Mouse (Mus musculus): ENCODE results near the gene Sort1. TPM values are rescaled to one million over a fixed set of nuclear protein-coding genes. Genes with fewer than 3 reads are reported as not detected.
A peak's percentile ranks its signal among the peaks of the same experiment; 100 is the strongest.

The Sort1 gene
- polyA plus RNA-seq, 1 experiment from 2014 or later: 11.7 TPM

- no peak for TF ChIP-seq CTCF (IDR thresholded peaks at IDR 0.05; ENCODE audit: low read depth)
- ATAC-seq (replicated peaks; ENCODE audit: low FRiP score, low read depth): no peak
- DNase-seq (ENCODE audit: low spot score): no peak
- Histone ChIP-seq H3K9ac (ENCODE audit: low read depth, low read length) (no peak overlapping the region), H3K36me3 (ENCODE audit: insufficient read depth, low read length) (no peaks in the 10 kb centered on the region), H3K4me3 (replicated peaks; ENCODE audit: low read depth, low read length) (no peak overlapping the region), H3K27ac (no peak overlapping the region), H3K4me1 (replicated peaks; ENCODE audit: insufficient read depth, low read length) (peaks cover 45% of the 10 kb centered on the region), H3K4me2 (ENCODE audit: low read length) (no peak overlapping the region), H3K27me3 (ENCODE audit: insufficient read depth, low read length) (no peaks in the 10 kb centered on the region), H3K9me3 (replicated peaks; ENCODE audit: low read length) (no peaks in the 10 kb centered on the region)
- WGBS: 68% methylated on average over 14 of the region's 14 CpGs
Observed at GRCm38 (mm10) chr3:108286671-108287439, 3.0 kb downstream of the Sort1 start.

- H3K4me3 ChIP-seq (replicated peaks; ENCODE audit: low read depth, low read length): no peak overlapping the region
- no peaks in the 10 kb centered on the region for H3K36me3 ChIP-seq (ENCODE audit: insufficient read depth, low read length)
- 0 out of 2 replicates have a peak overlapping the region, but pooled peaks have one; percentile 18 for H3K4me2 ChIP-seq (ENCODE audit: low read length)
- peaks cover 40% of the 10 kb centered on the region for H3K4me1 ChIP-seq (replicated peaks; ENCODE audit: insufficient read depth, low read length)
- no peak for TF ChIP-seq CTCF (IDR thresholded peaks at IDR 0.05; ENCODE audit: low read depth)
- peak overlapping the region; percentile 73 for H3K27ac ChIP-seq
- 27% methylated on average over 17 of the region's 17 CpGs for WGBS
- no peak for ATAC-seq (replicated peaks; ENCODE audit: low FRiP score, low read depth)
- no peaks in the 10 kb centered on the region for H3K27me3 ChIP-seq (ENCODE audit: insufficient read depth, low read length)
- H3K9me3 ChIP-seq (replicated peaks; ENCODE audit: low read length): no peaks in the 10 kb centered on the region
- DNase-seq (ENCODE audit: low spot score): peak; percentile 72
- peak overlapping the region; percentile 18; the same call in 1 of the 2 replicates for H3K9ac ChIP-seq (ENCODE audit: low read depth, low read length)
Observed at GRCm38 (mm10) chr3:108287811-108288805, 4.2 kb downstream of the Sort1 start.

GRCm38 (mm10) chr3:108289311-108290130, 5.6 kb downstream of the Sort1 start:
- Histone ChIP-seq H3K27ac (peak overlapping the region; percentile 73; the same call in 1 of the 2 replicates), H3K4me1 (replicated peaks; ENCODE audit: insufficient read depth, low read length) (peaks cover 42% of the 10 kb centered on the region), H3K9ac (ENCODE audit: low read depth, low read length) (no peak overlapping the region), H3K36me3 (ENCODE audit: insufficient read depth, low read length) (no peaks in the 10 kb centered on the region), H3K4me2 (ENCODE audit: low read length) (no peak overlapping the region), H3K4me3 (replicated peaks; ENCODE audit: low read depth, low read length) (no peak overlapping the region), H3K27me3 (ENCODE audit: insufficient read depth, low read length) (no peaks in the 10 kb centered on the region), H3K9me3 (replicated peaks; ENCODE audit: low read length) (no peaks in the 10 kb centered on the region)
- no peak for TF ChIP-seq CTCF (IDR thresholded peaks at IDR 0.05; ENCODE audit: low read depth)
- no peak for ATAC-seq (replicated peaks; ENCODE audit: low FRiP score, low read depth)
- DNase-seq (ENCODE audit: low spot score): no peak
- 72% methylated on average over 13 of the region's 13 CpGs for WGBS

GRCm38 (mm10) chr3:108291036-108291799, 7.3 kb downstream of the Sort1 start:
- Histone ChIP-seq H3K27me3 (ENCODE audit: insufficient read depth, low read length) (no peaks in the 10 kb centered on the region), H3K9me3 (replicated peaks; ENCODE audit: low read length) (no peaks in the 10 kb centered on the region), H3K36me3 (ENCODE audit: insufficient read depth, low read length) (no peaks in the 10 kb centered on the region), H3K4me2 (ENCODE audit: low read length) (no peak overlapping the region), H3K27ac (peak overlapping the region; percentile 27; the same call in 1 of the 2 replicates), H3K4me1 (replicated peaks; ENCODE audit: insufficient read depth, low read length) (peaks cover 41% of the 10 kb centered on the region), H3K4me3 (replicated peaks; ENCODE audit: low read depth, low read length) (no peak overlapping the region), H3K9ac (ENCODE audit: low read depth, low read length) (no peak overlapping the region)
- DNase-seq (ENCODE audit: low spot score): no peak
- ATAC-seq (replicated peaks; ENCODE audit: low FRiP score, low read depth): 0 out of 2 replicates have a peak, but pooled peaks have one; percentile 9
- WGBS: 69% methylated on average over 17 of the region's 17 CpGs
- TF ChIP-seq CTCF (IDR thresholded peaks at IDR 0.05; ENCODE audit: low read depth): no peak

- no peak overlapping the region for H3K9ac ChIP-seq (ENCODE audit: low read depth, low read length)
- WGBS: 38% methylated on average over 2 of the region's 2 CpGs
- H3K4me3 ChIP-seq (replicated peaks; ENCODE audit: low read depth, low read length): no peak overlapping the region
- H3K4me2 ChIP-seq (ENCODE audit: low read length): no peak overlapping the region
- peaks cover 28% of the 10 kb centered on the region for H3K4me1 ChIP-seq (replicated peaks; ENCODE audit: insufficient read depth, low read length)
- 0 out of 2 replicates have a peak overlapping the region, but pooled peaks have one; percentile 0 for H3K27ac ChIP-seq
- no peaks in the 10 kb centered on the region for H3K36me3 ChIP-seq (ENCODE audit: insufficient read depth, low read length)
- DNase-seq (ENCODE audit: low spot score) (no peak), ATAC-seq (replicated peaks; ENCODE audit: low FRiP score, low read depth) (no peak)
- no peaks in the 10 kb centered on the region for H3K9me3 ChIP-seq (replicated peaks; ENCODE audit: low read length)
- no peaks in the 10 kb centered on the region for H3K27me3 ChIP-seq (ENCODE audit: insufficient read depth, low read length)
- TF ChIP-seq CTCF (IDR thresholded peaks at IDR 0.05; ENCODE audit: low read depth): no peak
Observed at GRCm38 (mm10) chr3:108294398-108294797, 10.5 kb downstream of the Sort1 start.
